Mouse (Mus musculus): ENCODE results near the gene B3galnt1. TPM values are rescaled to one million over a fixed set of nuclear protein-coding genes. Genes with fewer than 3 reads are reported as not detected.
"Not testable (repeated sequence)": the region's sequence is repeated elsewhere in the genome, so short reads cannot be mapped to it uniquely, and the experiment has no call there.

The B3galnt1 gene
- polyA plus RNA-seq, 1 experiment from 2014 or later = 4.3 TPM

- H3K9me3 ChIP-seq (replicated peaks; ENCODE audit: control insufficient read depth, low read length) = no peaks in the 10 kb centered on the region
- H3K4me3 ChIP-seq (ENCODE audit: low read depth, low read length) = no peak overlapping the region
- no peak overlapping the region for H3K9ac ChIP-seq (ENCODE audit: low read depth, low read length)
- no peak for ATAC-seq (ENCODE audit: low read depth)
- no peaks in the 10 kb centered on the region for H3K4me1 ChIP-seq (ENCODE audit: control insufficient read depth, low read depth, low read length)
- no peaks in the 10 kb centered on the region for H3K36me3 ChIP-seq (ENCODE audit: control insufficient read depth, insufficient read depth)
- H3K4me2 ChIP-seq (ENCODE audit: low read depth, low read length) = no peak overlapping the region
- no peaks in the 10 kb centered on the region for H3K27me3 ChIP-seq (ENCODE audit: control insufficient read depth, insufficient read depth, low read depth, low read length)
- no peak overlapping the region for H3K27ac ChIP-seq (ENCODE audit: low read length)
- WGBS (ENCODE audit: insufficient replicate concordance) = 95% methylated on average over 1 of the region's 1 CpGs
Observed at GRCm38 (mm10) chr3:69578791-69579190, 20.0 kb downstream of the B3galnt1 start.

GRCm38 (mm10) chr3:69576715-69577114, 22.0 kb downstream of the B3galnt1 start:
- no peak overlapping the region for H3K4me3 ChIP-seq (ENCODE audit: low read depth, low read length)
- H3K9ac ChIP-seq (ENCODE audit: low read depth, low read length) = no peak overlapping the region
- H3K36me3 ChIP-seq (ENCODE audit: control insufficient read depth, insufficient read depth) = no peaks in the 10 kb centered on the region
- no peaks in the 10 kb centered on the region for H3K27me3 ChIP-seq (ENCODE audit: control insufficient read depth, insufficient read depth, low read depth, low read length)
- no peak for ATAC-seq (ENCODE audit: low read depth)
- no peaks in the 10 kb centered on the region for H3K4me1 ChIP-seq (ENCODE audit: control insufficient read depth, low read depth, low read length)
- 29% methylated on average over 3 of the region's 3 CpGs for WGBS (ENCODE audit: insufficient replicate concordance)
- H3K9me3 ChIP-seq (replicated peaks; ENCODE audit: control insufficient read depth, low read length) = no peaks in the 10 kb centered on the region
- H3K4me2 ChIP-seq (ENCODE audit: low read depth, low read length) = no peak overlapping the region
- no peak overlapping the region for H3K27ac ChIP-seq (ENCODE audit: low read length)

- no peak for ATAC-seq (ENCODE audit: low read depth)
- 79% methylated on average over 11 of the region's 11 CpGs for WGBS (ENCODE audit: insufficient replicate concordance)
- H3K36me3 ChIP-seq (ENCODE audit: control insufficient read depth, insufficient read depth) = no peaks in the 10 kb centered on the region
Observed at GRCm38 (mm10) chr3:69575577-69575976, 23.2 kb downstream of the B3galnt1 start.

GRCm38 (mm10) chr3:69572561-69572960, 26.2 kb downstream of the B3galnt1 start:
- Histone ChIP-seq H3K27ac (ENCODE audit: low read length) (no peak overlapping the region), H3K27me3 (ENCODE audit: control insufficient read depth, insufficient read depth, low read depth, low read length) (no peaks in the 10 kb centered on the region), H3K36me3 (ENCODE audit: control insufficient read depth, insufficient read depth) (no peaks in the 10 kb centered on the region), H3K4me3 (ENCODE audit: low read depth, low read length) (no peak overlapping the region), H3K9me3 (replicated peaks; ENCODE audit: control insufficient read depth, low read length) (no peaks in the 10 kb centered on the region), H3K9ac (ENCODE audit: low read depth, low read length) (no peak overlapping the region), H3K4me1 (ENCODE audit: control insufficient read depth, low read depth, low read length) (no peaks in the 10 kb centered on the region), H3K4me2 (ENCODE audit: low read depth, low read length) (no peak overlapping the region)
- WGBS (ENCODE audit: insufficient replicate concordance) = 74% methylated on average over 5 of the region's 5 CpGs
- no peak for ATAC-seq (ENCODE audit: low read depth)

More at GRCm38 (mm10) chr3:69575577-69575976, 23.2 kb downstream of the B3galnt1 start:
- Histone ChIP-seq H3K4me1 (ENCODE audit: control insufficient read depth, low read depth, low read length) (no peaks in the 10 kb centered on the region), H3K9ac (ENCODE audit: low read depth, low read length) (no peak overlapping the region), H3K4me3 (ENCODE audit: low read depth, low read length) (no peak overlapping the region), H3K9me3 (replicated peaks; ENCODE audit: control insufficient read depth, low read length) (no peaks in the 10 kb centered on the region), H3K27ac (ENCODE audit: low read length) (no peak overlapping the region), H3K4me2 (ENCODE audit: low read depth, low read length) (no peak overlapping the region), H3K27me3 (ENCODE audit: control insufficient read depth, insufficient read depth, low read depth, low read length) (no peaks in the 10 kb centered on the region)

- not testable (repeated sequence) for H3K9ac ChIP-seq (ENCODE audit: low read depth, low read length); H3K27me3 ChIP-seq (ENCODE audit: control insufficient read depth, insufficient read depth, low read depth, low read length); H3K27ac ChIP-seq (ENCODE audit: low read length); ATAC-seq (ENCODE audit: low read depth); H3K9me3 ChIP-seq (replicated peaks; ENCODE audit: control insufficient read depth, low read length); H3K36me3 ChIP-seq (ENCODE audit: control insufficient read depth, insufficient read depth); H3K4me1 ChIP-seq (ENCODE audit: control insufficient read depth, low read depth, low read length); H3K4me3 ChIP-seq (ENCODE audit: low read depth, low read length); H3K4me2 ChIP-seq (ENCODE audit: low read depth, low read length)
- WGBS (ENCODE audit: insufficient replicate concordance) = 78% methylated on average over 1 of the region's 1 CpGs
Observed at GRCm38 (mm10) chr3:69565586-69565985, 33.2 kb downstream of the B3galnt1 start.

- Histone ChIP-seq H3K4me2 (ENCODE audit: low read depth, low read length) (no peak overlapping the region), H3K4me3 (ENCODE audit: low read depth, low read length) (no peak overlapping the region), H3K27me3 (ENCODE audit: control insufficient read depth, insufficient read depth, low read depth, low read length) (no peaks in the 10 kb centered on the region), H3K27ac (ENCODE audit: low read length) (no peak overlapping the region), H3K9ac (ENCODE audit: low read depth, low read length) (no peak overlapping the region), H3K4me1 (ENCODE audit: control insufficient read depth, low read depth, low read length) (no peaks in the 10 kb centered on the region), H3K9me3 (replicated peaks; ENCODE audit: control insufficient read depth, low read length) (no peaks in the 10 kb centered on the region), H3K36me3 (ENCODE audit: control insufficient read depth, insufficient read depth) (no peaks in the 10 kb centered on the region)
- no peak for ATAC-seq (ENCODE audit: low read depth)
- WGBS (ENCODE audit: insufficient replicate concordance) = 69% methylated on average over 5 of the region's 6 CpGs
Observed at GRCm38 (mm10) chr3:69563406-69563805, 35.4 kb downstream of the B3galnt1 start.

GRCm38 (mm10) chr3:69561686-69562085, 37.1 kb downstream of the B3galnt1 start:
- Histone ChIP-seq H3K36me3 (ENCODE audit: control insufficient read depth, insufficient read depth) (no peaks in the 10 kb centered on the region), H3K4me1 (ENCODE audit: control insufficient read depth, low read depth, low read length) (no peaks in the 10 kb centered on the region), H3K27ac (ENCODE audit: low read length) (no peak overlapping the region), H3K27me3 (ENCODE audit: control insufficient read depth, insufficient read depth, low read depth, low read length) (no peaks in the 10 kb centered on the region), H3K4me2 (ENCODE audit: low read depth, low read length) (no peak overlapping the region), H3K9me3 (replicated peaks; ENCODE audit: control insufficient read depth, low read length) (no peaks in the 10 kb centered on the region), H3K9ac (ENCODE audit: low read depth, low read length) (no peak overlapping the region), H3K4me3 (ENCODE audit: low read depth, low read length) (no peak overlapping the region)
- no peak for ATAC-seq (ENCODE audit: low read depth)
- WGBS (ENCODE audit: insufficient replicate concordance) = 76% methylated on average over 5 of the region's 5 CpGs

- Histone ChIP-seq H3K27ac (ENCODE audit: low read length) (no peak overlapping the region), H3K9me3 (replicated peaks; ENCODE audit: control insufficient read depth, low read length) (no peaks in the 10 kb centered on the region), H3K4me1 (ENCODE audit: control insufficient read depth, low read depth, low read length) (no peaks in the 10 kb centered on the region), H3K4me2 (ENCODE audit: low read depth, low read length) (no peak overlapping the region), H3K4me3 (ENCODE audit: low read depth, low read length) (no peak overlapping the region), H3K27me3 (ENCODE audit: control insufficient read depth, insufficient read depth, low read depth, low read length) (no peaks in the 10 kb centered on the region), H3K9ac (ENCODE audit: low read depth, low read length) (no peak overlapping the region), H3K36me3 (ENCODE audit: control insufficient read depth, insufficient read depth) (no peaks in the 10 kb centered on the region)
- 0 out of 2 replicates have a peak, but pooled peaks have one; percentile 13 for ATAC-seq (ENCODE audit: low read depth)
- WGBS (ENCODE audit: insufficient replicate concordance) = 41% methylated on average over 7 of the region's 7 CpGs
Observed at GRCm38 (mm10) chr3:69559975-69560330, 38.8 kb downstream of the B3galnt1 start.

- Histone ChIP-seq H3K4me3 (ENCODE audit: low read depth, low read length) (no peak overlapping the region), H3K4me2 (ENCODE audit: low read depth, low read length) (no peak overlapping the region), H3K9ac (ENCODE audit: low read depth, low read length) (no peak overlapping the region), H3K27ac (ENCODE audit: low read length) (no peak overlapping the region), H3K4me1 (ENCODE audit: control insufficient read depth, low read depth, low read length) (no peaks in the 10 kb centered on the region), H3K27me3 (ENCODE audit: control insufficient read depth, insufficient read depth, low read depth, low read length) (no peaks in the 10 kb centered on the region), H3K36me3 (ENCODE audit: control insufficient read depth, insufficient read depth) (no peaks in the 10 kb centered on the region), H3K9me3 (replicated peaks; ENCODE audit: control insufficient read depth, low read length) (no peaks in the 10 kb centered on the region)
- WGBS (ENCODE audit: insufficient replicate concordance) = 53% methylated on average over 6 of the region's 6 CpGs
- ATAC-seq (ENCODE audit: low read depth) = no peak
Observed at GRCm38 (mm10) chr3:69559316-69559974, 39.3 kb downstream of the B3galnt1 start.

All from liver, embryonic 16.5 days (tissue).